Mouse (Mus musculus) thymus, adult 2 months (tissue): ENCODE measurements around the gene Cib1.

ENCODE experiments used
- CTCF ChIP-seq: fragments of 200-500 bp; IDR thresholded peaks from 2 replicates; pipeline ENCODE4 v1.5.1; 2012; ENCODE audit warnings: mild to moderate bottlenecking, control low read depth, low read length, moderate library complexity, borderline replicate concordance; ENCODE audit not compliant: control insufficient read depth, poor library complexity, insufficient read depth; ENCODE audit errors: extremely low read depth
- POLR2A ChIP-seq: fragments of 200-500 bp; IDR thresholded peaks from 2 replicates; pipeline ENCODE4 v1.6.1; 2012; ENCODE audit warnings: mild to moderate bottlenecking, low read length, control low read depth, moderate library complexity; ENCODE audit not compliant: control insufficient read depth, poor library complexity, insufficient read depth; ENCODE audit errors: extremely low read depth

DNA sequence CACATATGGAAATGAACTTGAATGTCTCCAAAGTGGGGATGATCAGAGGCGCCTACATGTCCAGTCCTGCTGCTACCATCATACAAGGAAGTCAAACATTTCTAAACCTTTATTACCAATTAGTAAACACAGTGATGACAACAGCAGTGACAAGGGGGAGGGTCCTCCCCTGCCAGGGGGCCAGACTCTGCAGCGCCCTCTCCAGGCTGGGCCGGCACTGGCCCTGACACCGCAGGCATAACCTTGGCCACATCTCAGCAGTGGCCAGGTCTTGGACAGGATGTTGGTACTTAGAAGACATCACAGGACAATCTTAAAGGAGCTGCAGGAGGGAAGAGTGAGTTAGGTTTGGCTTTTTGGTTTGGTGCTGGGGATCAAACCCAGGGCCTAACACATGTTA is 5.5 kb downstream of the Cib1 start:
- TF ChIP-seq CTCF (no peak), POLR2A (no peak)
